Mouse (Mus musculus) kidney, embryonic 14.5 days (tissue): Measurements from ENCODE around the gene Acvr1b. TPM values are rescaled to one million over a fixed set of nuclear protein-coding genes. Genes with fewer than 3 reads are reported as not detected.

Experiments
- ATAC-seq: fragments of 200-750 bp; cut with Nextera tagmentation; 2 replicates; pipeline ENCODE4 v1.8.0; 2017; ENCODE audit warnings: moderate number of reproducible peaks, mild to moderate bottlenecking, moderate TSS enrichment, moderate library complexity; ENCODE audit not compliant: low FRiP score, low TSS enrichment
- H3K27ac ChIP-seq: fragments of 300-500 bp; sonication (generic); 2 replicates; pipeline ENCODE4 v1.5.1; 2014; ENCODE audit warnings: low read depth, mild to moderate bottlenecking, low read length, moderate library complexity, mixed read lengths
- H3K27me3 ChIP-seq: fragments of 300-500 bp; sonication (generic); 2 replicates; pipeline ENCODE4 v1.6.1; 2014; ENCODE audit warnings: mild to moderate bottlenecking, low read length; ENCODE audit not compliant: control insufficient read depth, insufficient read depth
- H3K36me3 ChIP-seq: fragments of 300-500 bp; sonication (generic); 2 replicates; pipeline ENCODE4 v1.6.1; 2014; ENCODE audit warnings: low read length, mixed read lengths; ENCODE audit not compliant: control insufficient read depth, insufficient read depth
- H3K4me1 ChIP-seq: fragments of 300-500 bp; sonication (generic); 2 replicates; pipeline ENCODE4 v1.6.1; 2014; ENCODE audit warnings: low read length, mixed read lengths; ENCODE audit not compliant: control insufficient read depth, insufficient read depth
- H3K4me2 ChIP-seq: fragments of 300-500 bp; sonication (generic); replicated peaks from 2 replicates; pipeline ENCODE4 v1.6.1; 2014; ENCODE audit warnings: low read depth, mild to moderate bottlenecking, low read length
- H3K4me3 ChIP-seq: fragments of 300-500 bp; sonication (generic); 2 replicates; pipeline ENCODE4 v1.5.1; 2014; ENCODE audit warnings: mild to moderate bottlenecking, low read length
- H3K9ac ChIP-seq: fragments of 300-500 bp; sonication (generic); 2 replicates; pipeline ENCODE4 v1.6.1; 2014; ENCODE audit warnings: low read depth, mild to moderate bottlenecking, low read length, moderate library complexity
- H3K9me3 ChIP-seq: fragments of 300-500 bp; sonication (generic); 2 replicates; pipeline ENCODE4 v1.6.1; 2016; ENCODE audit warnings: low read length; ENCODE audit not compliant: control insufficient read depth
- WGBS: fragments of 180-500 bp; shearing (Covaris S2); extraction: QIAGEN DNeasy Blood & Tissue Kit; methylation state at CpG from one replicate; pipeline ENCODE4 v1.1.7; 2014; 5-methylcytosine and 5-hydroxymethylcytosine counted together
- polyA plus RNA-seq: library from polyadenylated mRNA; unstranded; fragments of >200 nt; fragmentation: Nextera tagmentation; extraction: Ambion mirVana; gene quantifications from 2 replicates; pipeline ENCODE4 v1.2.1, GENCODE M21; 2014

Acvr1b gene
- polyA plus RNA-seq, 1 experiment from 2014 or later = 7.2 TPM

- H3K27ac ChIP-seq = no peak overlapping the region
- H3K9me3 ChIP-seq = no peaks in the 10 kb centered on the region
- no peaks in the 10 kb centered on the region for H3K27me3 ChIP-seq
- ATAC-seq = no peak
- no peak overlapping the region for H3K9ac ChIP-seq
- no peak overlapping the region for H3K4me3 ChIP-seq
- peaks cover 50% of the 10 kb centered on the region for H3K36me3 ChIP-seq
- H3K4me1 ChIP-seq = peaks cover 25% of the 10 kb centered on the region
- H3K4me2 ChIP-seq = no peak overlapping the region
These were observed 23.1 kb downstream of the Acvr1b start for GRCm38 (mm10) chr15:101196961-101197360.

DNA sequence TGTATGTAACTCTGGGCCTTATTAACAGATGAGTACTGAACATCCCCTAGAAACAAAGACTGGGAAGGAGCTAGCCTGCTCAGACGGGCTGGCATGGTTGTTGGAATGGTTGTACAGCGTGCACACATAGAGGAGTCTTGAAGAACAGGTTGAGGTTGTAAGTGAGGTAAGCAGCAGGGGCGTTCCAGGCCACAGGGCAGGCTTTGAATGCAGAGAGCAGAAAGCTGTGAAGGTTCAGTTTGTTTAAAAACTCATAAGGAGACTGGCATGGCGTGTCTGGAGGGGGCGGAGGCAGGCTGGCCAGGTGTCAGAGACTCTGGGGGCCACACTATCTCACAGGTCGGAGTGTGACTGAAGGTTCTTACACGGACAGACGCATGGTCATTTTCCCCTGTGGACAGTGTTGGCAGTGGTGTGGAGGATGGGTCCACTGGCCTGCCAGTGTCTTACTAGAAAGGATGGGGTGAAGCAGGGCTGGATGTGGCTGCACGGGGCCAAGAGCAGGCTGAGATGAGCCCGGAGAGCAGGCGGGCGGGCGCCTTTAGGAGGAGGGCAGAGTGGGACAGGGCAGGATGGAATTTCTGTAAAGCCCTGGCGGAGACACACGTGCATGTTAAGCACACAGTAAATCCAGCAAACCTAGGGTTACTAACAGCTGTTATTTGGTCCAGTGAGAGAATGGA lies 23.8 kb downstream of the Acvr1b start:
- Histone ChIP-seq H3K36me3 (peaks cover 57% of the 10 kb centered on the region), H3K9ac (no peak overlapping the region), H3K27ac (peak overlapping the region; percentile 55), H3K4me3 (no peak overlapping the region), H3K9me3 (no peaks in the 10 kb centered on the region), H3K4me1 (peaks cover 19% of the 10 kb centered on the region), H3K4me2 (no peak overlapping the region), H3K27me3 (no peaks in the 10 kb centered on the region)
- 82% methylated on average over 15 of the region's 15 CpGs for WGBS
- no peak for ATAC-seq

DNA sequence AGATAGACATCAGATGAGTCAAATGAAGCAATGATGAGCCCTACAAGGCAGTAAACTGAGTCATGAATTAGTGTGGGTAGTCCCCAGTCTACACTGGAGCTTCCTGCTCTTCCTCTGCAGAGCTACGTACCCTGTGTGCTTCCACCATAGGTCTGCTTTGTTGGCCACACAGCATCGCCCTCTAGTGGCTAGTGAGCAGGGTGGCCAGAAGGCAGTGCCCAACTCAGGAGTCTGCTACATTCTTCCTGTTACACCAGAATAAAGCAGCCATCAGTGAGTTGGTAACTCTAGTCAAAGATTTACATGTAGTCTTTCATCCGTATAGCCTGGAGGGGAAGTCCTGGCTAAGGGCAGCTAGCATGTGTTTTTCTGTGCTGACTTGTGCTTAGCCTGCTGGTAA lies 24.4 kb downstream of the Acvr1b start:
- Histone ChIP-seq H3K4me3 (no peak overlapping the region), H3K27me3 (no peaks in the 10 kb centered on the region), H3K9me3 (no peaks in the 10 kb centered on the region), H3K4me2 (no peak overlapping the region), H3K9ac (no peak overlapping the region), H3K36me3 (peaks cover 63% of the 10 kb centered on the region), H3K4me1 (peaks cover 16% of the 10 kb centered on the region), H3K27ac (peak overlapping the region; percentile 55; the same call in 1 of the 2 replicates)
- peak; percentile 88 for ATAC-seq
- 22% methylated on average over 3 of the region's 3 CpGs for WGBS

DNA sequence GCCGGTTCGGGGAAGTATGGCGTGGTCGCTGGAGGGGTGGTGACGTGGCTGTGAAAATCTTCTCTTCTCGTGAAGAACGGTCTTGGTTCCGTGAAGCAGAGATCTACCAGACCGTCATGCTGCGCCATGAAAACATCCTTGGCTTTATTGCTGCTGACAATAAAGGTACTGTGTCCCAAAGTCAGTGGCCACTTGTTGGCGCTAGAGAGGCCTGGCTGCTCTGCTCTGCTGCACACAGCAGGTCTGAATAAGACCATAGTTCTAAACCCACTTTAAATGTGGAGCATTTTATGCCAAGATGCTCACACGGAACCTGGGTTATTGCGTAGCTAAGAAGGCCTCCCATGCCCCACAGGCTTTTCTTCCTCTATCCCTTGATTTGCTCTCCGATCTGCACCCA lies 25.0 kb downstream of the Acvr1b start:
- Histone ChIP-seq H3K9me3 (no peaks in the 10 kb centered on the region), H3K27me3 (no peaks in the 10 kb centered on the region), H3K36me3 (peaks cover 62% of the 10 kb centered on the region), H3K27ac (no peak overlapping the region), H3K4me2 (no peak overlapping the region), H3K4me1 (peaks cover 15% of the 10 kb centered on the region), H3K9ac (no peak overlapping the region), H3K4me3 (no peak overlapping the region)
- ATAC-seq = no peak
- WGBS = 87% methylated on average over 14 of the region's 14 CpGs

GRCm38 (mm10) chr15:101200777-101201295 lies 27.0 kb downstream of the Acvr1b start:
- H3K4me3 ChIP-seq = no peak overlapping the region
- peaks cover 54% of the 10 kb centered on the region for H3K36me3 ChIP-seq
- peaks cover 5% of the 10 kb centered on the region; the same call in 1 of the 2 replicates for H3K4me1 ChIP-seq
- WGBS = 97% methylated on average over 9 of the region's 9 CpGs
- no peak overlapping the region for H3K4me2 ChIP-seq
- H3K9me3 ChIP-seq = no peaks in the 10 kb centered on the region
- H3K9ac ChIP-seq = no peak overlapping the region
- no peak overlapping the region for H3K27ac ChIP-seq
- no peak for ATAC-seq
- H3K27me3 ChIP-seq = no peaks in the 10 kb centered on the region

GRCm38 (mm10) chr15:101201414-101201813 lies 27.5 kb downstream of the Acvr1b start:
- no peak for ATAC-seq
- no peak overlapping the region for H3K4me3 ChIP-seq
- H3K9me3 ChIP-seq = no peaks in the 10 kb centered on the region
- no peak overlapping the region for H3K27ac ChIP-seq
- H3K27me3 ChIP-seq = no peaks in the 10 kb centered on the region
- H3K4me2 ChIP-seq = no peak overlapping the region
- H3K9ac ChIP-seq = no peak overlapping the region
- WGBS = 92% methylated on average over 3 of the region's 3 CpGs
- H3K36me3 ChIP-seq = peaks cover 54% of the 10 kb centered on the region
- H3K4me1 ChIP-seq = peaks cover 5% of the 10 kb centered on the region; the same call in 1 of the 2 replicates

- Histone ChIP-seq H3K27ac (no peak overlapping the region), H3K9ac (no peak overlapping the region), H3K36me3 (peaks cover 69% of the 10 kb centered on the region), H3K27me3 (no peaks in the 10 kb centered on the region), H3K4me1 (no peaks in the 10 kb centered on the region), H3K4me2 (no peak overlapping the region), H3K9me3 (no peaks in the 10 kb centered on the region), H3K4me3 (no peak overlapping the region)
- no peak for ATAC-seq
- 74% methylated on average over 4 of the region's 4 CpGs for WGBS
These were observed 29.8 kb downstream of the Acvr1b start for GRCm38 (mm10) chr15:101203673-101204072.

GRCm38 (mm10) chr15:101204781-101205180 lies 30.9 kb downstream of the Acvr1b start:
- no peaks in the 10 kb centered on the region for H3K27me3 ChIP-seq
- no peak overlapping the region for H3K4me3 ChIP-seq
- no peaks in the 10 kb centered on the region for H3K9me3 ChIP-seq
- H3K27ac ChIP-seq = no peak overlapping the region
- H3K4me2 ChIP-seq = no peak overlapping the region
- no peak for ATAC-seq
- H3K4me1 ChIP-seq = no peaks in the 10 kb centered on the region
- H3K9ac ChIP-seq = no peak overlapping the region
- peaks cover 74% of the 10 kb centered on the region for H3K36me3 ChIP-seq
- WGBS = 84% methylated on average over 7 of the region's 7 CpGs

DNA sequence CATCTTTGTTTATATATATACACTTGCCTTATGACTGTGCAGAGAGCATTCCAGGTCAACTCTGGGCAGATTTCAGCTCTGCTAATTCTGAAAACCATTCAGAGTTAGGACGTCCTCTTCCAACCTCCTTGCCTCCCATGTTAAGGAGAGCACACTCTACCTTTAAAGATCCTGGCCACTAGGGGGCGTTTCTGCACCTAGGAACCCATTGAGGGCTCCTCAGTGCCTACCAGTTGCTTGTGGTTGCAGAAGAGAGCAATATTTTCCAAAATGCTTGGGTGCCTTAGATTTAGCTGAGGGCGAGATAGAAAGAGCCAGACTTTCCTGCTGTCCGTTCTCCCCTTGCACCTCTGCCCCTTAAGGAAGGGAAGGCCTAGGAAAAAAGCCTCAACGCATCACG lies 36.4 kb downstream of the Acvr1b start:
- WGBS = 72% methylated on average over 6 of the region's 6 CpGs
- H3K27me3 ChIP-seq = no peaks in the 10 kb centered on the region
- peaks cover 66% of the 10 kb centered on the region for H3K36me3 ChIP-seq
- H3K27ac ChIP-seq = no peak overlapping the region
- H3K4me1 ChIP-seq = no peaks in the 10 kb centered on the region
- no peaks in the 10 kb centered on the region for H3K9me3 ChIP-seq
- H3K4me2 ChIP-seq = no peak overlapping the region
- H3K4me3 ChIP-seq = no peak overlapping the region
- H3K9ac ChIP-seq = no peak overlapping the region
- no peak for ATAC-seq
